Mouse (Mus musculus) kidney, adult 2 months (tissue): ENCODE data around the gene Vdr. TPM values are rescaled to one million over a fixed set of nuclear protein-coding genes. Genes with fewer than 3 reads are reported as not detected.

Source experiments
- DNase-seq: peaks from one replicate; pipeline ENCODE4 v3.0.0; 2021
- H3K27ac ChIP-seq: fragments of 200-500 bp; 2 replicates; pipeline ENCODE4 v1.5.1; 2012; ENCODE audit warnings: low read depth, low read length, control low read depth, inconsistent platforms; ENCODE audit not compliant: insufficient read depth
- H3K27me3 ChIP-seq: fragments of 200-500 bp; replicated peaks from 2 replicates; pipeline ENCODE4 v1.6.1; 2012; ENCODE audit warnings: mild to moderate bottlenecking, moderate library complexity, low read length, inconsistent platforms; ENCODE audit not compliant: control insufficient read depth, insufficient read depth
- H3K36me3 ChIP-seq: fragments of 200-500 bp; 2 replicates; pipeline ENCODE4 v1.6.1; 2012; ENCODE audit warnings: mild to moderate bottlenecking, moderate library complexity, low read length, inconsistent platforms; ENCODE audit not compliant: control insufficient read depth, insufficient read depth
- H3K4me1 ChIP-seq: fragments of 200-500 bp; 2 replicates; pipeline ENCODE4 v1.6.1; 2011; ENCODE audit warnings: low read length; ENCODE audit not compliant: control insufficient read depth, insufficient read depth
- H3K4me3 ChIP-seq: fragments of 200-500 bp; 2 replicates; pipeline ENCODE4 v1.5.1; 2011; ENCODE audit warnings: mild to moderate bottlenecking, low read depth, low read length, control low read depth; ENCODE audit not compliant: insufficient read depth
- CTCF ChIP-seq: fragments of 200-500 bp; conservative IDR thresholded peaks from 2 replicates; pipeline ENCODE4 v1.5.1; 2011; ENCODE audit warnings: low read depth, mild to moderate bottlenecking, control low read depth, low read length, moderate library complexity, mixed read lengths; ENCODE audit not compliant: insufficient read depth, insufficient read length
- POLR2A ChIP-seq: fragments of 200-500 bp; IDR thresholded peaks from one replicate; pipeline ENCODE4 v1.6.1; 2011; ENCODE audit warnings: low read depth, low read length, control low read depth
- WGBS: fragments of 180-500 bp; shearing (Covaris S2); methylation state at CpG from one replicate; pipeline ENCODE4 v1.1.7; 2018; 5-methylcytosine and 5-hydroxymethylcytosine counted together
- polyA plus RNA-seq: library from polyadenylated mRNA; depleted of rRNA; stranded (reverse); fragments of >200 nt; gene quantifications from 2 replicates; pipeline ENCODE4 v1.2.3, GENCODE M21; 2012

The Vdr gene
- polyA plus RNA-seq, 1 experiment = 96.6 TPM

GRCm38 (mm10) chr15:97907202-97907601 lies 3.2 kb downstream of the Vdr start:
- H3K27me3 ChIP-seq = no peaks in the 10 kb centered on the region
- WGBS = 26% methylated on average over 5 of the region's 5 CpGs
- DNase-seq = peak; percentile 77
- H3K36me3 ChIP-seq = no peaks in the 10 kb centered on the region
- TF ChIP-seq CTCF (no peak), POLR2A (peak; percentile 91)
- peaks cover 19% of the 10 kb centered on the region; the same call in 1 of the 2 replicates for H3K4me1 ChIP-seq
- H3K27ac ChIP-seq = peak overlapping the region; percentile 88
- peak overlapping the region; percentile 85 for H3K4me3 ChIP-seq

GRCm38 (mm10) chr15:97905281-97905680 lies 5.1 kb downstream of the Vdr start:
- TF ChIP-seq CTCF (no peak), POLR2A (no peak)
- Histone ChIP-seq H3K27me3 (no peaks in the 10 kb centered on the region), H3K27ac (peak overlapping the region; percentile 88), H3K4me3 (peak overlapping the region; percentile 15), H3K4me1 (peaks cover 33% of the 10 kb centered on the region; the same call in 1 of the 2 replicates), H3K36me3 (no peaks in the 10 kb centered on the region)
- DNase-seq = peak; percentile 82
- WGBS = 55% methylated on average over 6 of the region's 6 CpGs

- Histone ChIP-seq H3K27ac (peak overlapping the region; percentile 88), H3K4me3 (peak overlapping the region; percentile 5; the same call in 1 of the 2 replicates), H3K27me3 (no peaks in the 10 kb centered on the region), H3K4me1 (peaks cover 33% of the 10 kb centered on the region; the same call in 1 of the 2 replicates), H3K36me3 (no peaks in the 10 kb centered on the region)
- 22% methylated on average over 11 of the region's 11 CpGs for WGBS
- TF ChIP-seq CTCF = no peak; the same call in 1 of the 2 replicates
- no peak for TF ChIP-seq POLR2A
- DNase-seq = peak; percentile 78
Observed at GRCm38 (mm10) chr15:97904339-97904991, 6.0 kb downstream of the Vdr start.

- DNase-seq = peak; percentile 72
- 57% methylated on average over 15 of the region's 15 CpGs for WGBS
- peak overlapping the region; percentile 88 for H3K27ac ChIP-seq
- H3K4me1 ChIP-seq = peaks cover 42% of the 10 kb centered on the region
- no peaks in the 10 kb centered on the region for H3K36me3 ChIP-seq
- H3K27me3 ChIP-seq = no peaks in the 10 kb centered on the region
- TF ChIP-seq CTCF (no peak), POLR2A (no peak)
- no peak overlapping the region for H3K4me3 ChIP-seq
Observed at GRCm38 (mm10) chr15:97903261-97904009, 7.0 kb downstream of the Vdr start.

- H3K36me3 ChIP-seq = no peaks in the 10 kb centered on the region
- H3K27ac ChIP-seq = peak overlapping the region; percentile 69
- 56% methylated on average over 9 of the region's 9 CpGs for WGBS
- H3K4me1 ChIP-seq = peaks cover 62% of the 10 kb centered on the region
- H3K4me3 ChIP-seq = no peak overlapping the region
- TF ChIP-seq CTCF (no peak), POLR2A (no peak)
- no peak for DNase-seq
- no peaks in the 10 kb centered on the region for H3K27me3 ChIP-seq
Observed at GRCm38 (mm10) chr15:97900991-97901390, 9.4 kb downstream of the Vdr start.

GRCm38 (mm10) chr15:97900336-97900912 lies 10.0 kb downstream of the Vdr start:
- peak; percentile 83 for DNase-seq
- 44% methylated on average over 12 of the region's 12 CpGs for WGBS
- Histone ChIP-seq H3K36me3 (no peaks in the 10 kb centered on the region), H3K4me3 (no peak overlapping the region), H3K27me3 (no peaks in the 10 kb centered on the region), H3K4me1 (peaks cover 67% of the 10 kb centered on the region), H3K27ac (peak overlapping the region; percentile 69)
- TF ChIP-seq POLR2A = no peak
- no peak for TF ChIP-seq CTCF

- WGBS = 37% methylated on average over 8 of the region's 8 CpGs
- Histone ChIP-seq H3K36me3 (no peaks in the 10 kb centered on the region), H3K27me3 (no peaks in the 10 kb centered on the region), H3K4me3 (no peak overlapping the region), H3K4me1 (peaks cover 71% of the 10 kb centered on the region), H3K27ac (peak overlapping the region; percentile 88)
- TF ChIP-seq POLR2A (no peak), CTCF (no peak)
- DNase-seq = peak; percentile 95
Observed at GRCm38 (mm10) chr15:97899714-97900113, 10.7 kb downstream of the Vdr start.
